Mouse (Mus musculus) lung, postnatal 0 days (tissue): ENCODE results near the gene Olfr824. TPM values are rescaled to one million over a fixed set of nuclear protein-coding genes. Genes with fewer than 3 reads are reported as not detected.

Source experiments
- ATAC-seq: fragments of 200-750 bp; cut with Nextera tagmentation; 2 replicates; pipeline ENCODE4 v1.8.0; 2017; ENCODE audit warnings: moderate library complexity
- DNase-seq: peaks from one replicate; pipeline ENCODE4 v3.0.0-alpha.2; 2016; ENCODE audit warnings: low spot score
- H3K27ac ChIP-seq: fragments of 300-500 bp; sonication (generic); 2 replicates; pipeline ENCODE4 v1.5.1; 2014; ENCODE audit warnings: antibody characterized with exemption, mild to moderate bottlenecking, low read length, mixed read lengths
- H3K27me3 ChIP-seq: fragments of 300-500 bp; sonication (generic); replicated peaks from 2 replicates; pipeline ENCODE4 v1.6.1; 2014; ENCODE audit warnings: low read length, mixed read lengths; ENCODE audit not compliant: insufficient read depth
- H3K36me3 ChIP-seq: fragments of 300-500 bp; sonication (generic); 2 replicates; pipeline ENCODE4 v1.6.1; 2014; ENCODE audit warnings: low read length, mixed read lengths; ENCODE audit not compliant: insufficient read depth
- H3K4me1 ChIP-seq: fragments of 300-500 bp; sonication (generic); 2 replicates; pipeline ENCODE4 v1.6.1; 2014; ENCODE audit warnings: antibody characterized with exemption, low read depth, low read length, mixed read lengths; ENCODE audit not compliant: insufficient read depth
- H3K4me2 ChIP-seq: fragments of 300-500 bp; sonication (generic); replicated peaks from 2 replicates; pipeline ENCODE4 v1.6.1; 2014; ENCODE audit warnings: low read depth, mild to moderate bottlenecking, low read length, moderate library complexity, mixed read lengths
- H3K4me3 ChIP-seq: fragments of 300-500 bp; sonication (generic); 2 replicates; pipeline ENCODE4 v1.5.1; 2014; ENCODE audit warnings: low read depth, low read length
- H3K9ac ChIP-seq: fragments of 300-500 bp; sonication (generic); replicated peaks from 2 replicates; pipeline ENCODE4 v1.6.1; 2014; ENCODE audit warnings: low read depth, mild to moderate bottlenecking
- H3K9me3 ChIP-seq: fragments of 300-500 bp; sonication (generic); 2 replicates; pipeline ENCODE4 v1.6.1; 2016; ENCODE audit warnings: low read length, mixed read lengths
- CTCF ChIP-seq: IDR thresholded peaks from 2 replicates; pipeline ENCODE4 v1.5.1; 2016; ENCODE audit warnings: antibody characterized with exemption, mild to moderate bottlenecking
- EP300 ChIP-seq: IDR thresholded peaks from 2 replicates; pipeline ENCODE4 v1.6.1; 2016; ENCODE audit warnings: antibody characterized with exemption, mild to moderate bottlenecking, control low read depth
- WGBS: fragments of 180-500 bp; shearing (Covaris S2); extraction: QIAGEN DNeasy Blood & Tissue Kit; methylation state at CpG from one replicate; pipeline ENCODE4 v1.1.7; 2014; 5-methylcytosine and 5-hydroxymethylcytosine counted together
- polyA plus RNA-seq: library from polyadenylated mRNA; unstranded; fragments of >200 nt; fragmentation: Nextera tagmentation; extraction: Ambion mirVana; gene quantifications from 2 replicates; pipeline ENCODE4 v1.2.1, GENCODE M21; 2015

Olfr824 gene
- polyA plus RNA-seq, 1 experiment from 2014 or later = not detected

DNA sequence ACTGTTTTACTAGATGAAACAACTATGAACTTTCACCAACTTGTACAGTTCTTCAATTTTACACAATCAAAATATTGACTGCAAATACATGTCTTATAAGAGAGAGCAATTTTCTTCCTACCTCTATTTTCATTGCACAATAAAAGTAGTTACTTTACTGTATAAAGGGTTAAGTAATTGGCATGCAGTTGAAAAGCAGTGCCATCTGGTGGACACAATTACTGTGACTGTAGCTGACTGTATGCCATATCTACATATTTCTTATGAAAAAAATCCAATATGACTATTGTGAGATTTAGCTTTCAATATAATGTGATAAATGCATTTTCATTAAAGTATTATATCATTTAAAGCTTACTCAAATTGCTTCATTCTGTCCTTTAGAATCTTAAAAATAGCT lies 33.7 kb downstream of the Olfr824 start:
- TF ChIP-seq CTCF (peak; percentile 29; the same call in 1 of the 2 replicates), EP300 (no peak)
- no peak overlapping the region for H3K9ac ChIP-seq
- H3K36me3 ChIP-seq = no peaks in the 10 kb centered on the region
- H3K27me3 ChIP-seq = no peaks in the 10 kb centered on the region
- ATAC-seq (no peak), DNase-seq (no peak)
- no peak overlapping the region for H3K4me3 ChIP-seq
- H3K27ac ChIP-seq = no peak overlapping the region
- H3K9me3 ChIP-seq = no peaks in the 10 kb centered on the region
- no peak overlapping the region for H3K4me2 ChIP-seq
- H3K4me1 ChIP-seq = no peaks in the 10 kb centered on the region

DNA sequence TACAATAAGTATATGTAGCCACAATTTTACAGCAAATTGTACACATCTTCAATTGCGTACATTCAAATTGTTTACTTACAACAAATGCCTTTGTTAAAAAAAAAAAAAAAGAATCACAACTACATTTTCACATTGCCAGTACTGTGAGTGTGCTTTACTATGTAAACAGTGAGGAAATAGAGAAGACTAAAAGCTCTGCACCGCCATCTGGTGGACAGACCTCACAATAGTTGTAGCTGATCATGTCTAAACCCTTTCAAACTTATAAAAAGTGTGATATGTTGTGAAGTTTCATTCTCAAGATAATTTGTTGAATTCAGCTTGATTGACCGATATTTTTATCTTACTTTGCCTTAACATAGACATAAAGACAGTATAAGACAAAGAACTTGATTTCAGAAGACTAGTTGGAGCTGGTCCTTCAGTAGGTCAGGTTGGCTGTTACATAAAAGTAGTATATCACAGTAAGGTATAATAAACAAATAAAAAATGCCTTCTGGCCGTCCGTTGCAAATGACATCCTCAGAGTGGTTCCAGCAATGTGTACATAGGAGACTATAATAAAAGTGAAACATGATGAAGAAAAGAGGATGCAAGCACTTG lies 36.9 kb downstream of the Olfr824 start:
- peak; percentile 64 for DNase-seq
- TF ChIP-seq EP300 = no peak
- TF ChIP-seq CTCF = peak; percentile 61

More for the DNA sequence above, 36.9 kb downstream of the Olfr824 start:
- H3K4me2 ChIP-seq = no peak overlapping the region
- H3K4me3 ChIP-seq = no peak overlapping the region
- H3K27ac ChIP-seq = no peak overlapping the region
- H3K27me3 ChIP-seq = no peaks in the 10 kb centered on the region
- ATAC-seq = peak; percentile 44; the same call in 1 of the 2 replicates
- no peaks in the 10 kb centered on the region for H3K9me3 ChIP-seq
- 14% methylated on average over 5 of the region's 5 CpGs for WGBS
- no peaks in the 10 kb centered on the region for H3K36me3 ChIP-seq
- no peak overlapping the region for H3K9ac ChIP-seq
- no peaks in the 10 kb centered on the region for H3K4me1 ChIP-seq

Other genes with a start within 250 kb of the Olfr824 start
- gene Olfr815, start 224.1 kb downstream of the Olfr824 start, polyA plus RNA-seq = not detected in 2 replicates
- gene Olfr816, start 214.4 kb downstream of the Olfr824 start, polyA plus RNA-seq = not detected in 2 replicates
- not detected in 2 replicates for gene Olfr818, start 180.9 kb downstream of the Olfr824 start, polyA plus RNA-seq
- not detected in 2 replicates for gene Olfr819, start 162.7 kb downstream of the Olfr824 start, polyA plus RNA-seq
- not detected in 2 replicates for gene Olfr247, start 153.9 kb downstream of the Olfr824 start, polyA plus RNA-seq
- not detected in 2 replicates for gene Gm10310, start 144.9 kb downstream of the Olfr824 start, polyA plus RNA-seq
- not detected in 2 replicates for gene Olfr820, start 117.4 kb downstream of the Olfr824 start, polyA plus RNA-seq
- not detected in 2 replicates for gene Olfr821, start 99.7 kb downstream of the Olfr824 start, polyA plus RNA-seq
- gene Olfr822, start 58.8 kb downstream of the Olfr824 start, polyA plus RNA-seq = not detected in 2 replicates
- gene Olfr823, start 14.6 kb downstream of the Olfr824 start, polyA plus RNA-seq = not detected in 2 replicates
- not detected in 2 replicates for gene Olfr825, start 36.8 kb upstream of the Olfr824 start, polyA plus RNA-seq
- gene Olfr826, start 54.2 kb upstream of the Olfr824 start, polyA plus RNA-seq = not detected in 2 replicates
- gene Olfr827, start 84.4 kb upstream of the Olfr824 start, polyA plus RNA-seq = not detected in 2 replicates
- not detected in 2 replicates for gene Neurod4, start 150.2 kb upstream of the Olfr824 start, polyA plus RNA-seq
- gene Tespa1, start 192.9 kb upstream of the Olfr824 start, polyA plus RNA-seq = 0.35 and 0.68 TPM in 2 replicates